Mouse (Mus musculus) liver, embryonic 16.5 days (tissue): Measurements from ENCODE around the gene Gm10638. TPM values are rescaled to one million over a fixed set of nuclear protein-coding genes. Genes with fewer than 3 reads are reported as not detected.

Experiments used
- ATAC-seq: fragments of 200-750 bp; cut with Nextera tagmentation; 2 replicates; pipeline ENCODE4 v1.8.0; 2017; ENCODE audit warnings: low read depth, mild to moderate bottlenecking, moderate number of reproducible peaks, moderate library complexity
- H3K27ac ChIP-seq: fragments of 300-500 bp; sonication (generic); 2 replicates; pipeline ENCODE4 v1.5.1; 2014; ENCODE audit warnings: mild to moderate bottlenecking, low read length
- H3K27me3 ChIP-seq: fragments of 300-500 bp; sonication (generic); 2 replicates; pipeline ENCODE4 v1.6.1; 2014; ENCODE audit warnings: low read depth, low read length, mixed read lengths; ENCODE audit not compliant: control insufficient read depth, insufficient read depth
- H3K36me3 ChIP-seq: fragments of 300-500 bp; sonication (generic); 2 replicates; pipeline ENCODE4 v1.6.1; 2014; ENCODE audit warnings: mild to moderate bottlenecking; ENCODE audit not compliant: control insufficient read depth, insufficient read depth
- H3K4me1 ChIP-seq: fragments of 300-500 bp; sonication (generic); 2 replicates; pipeline ENCODE4 v1.6.1; 2014; ENCODE audit warnings: low read depth, low read length, mixed read lengths; ENCODE audit not compliant: control insufficient read depth
- H3K4me2 ChIP-seq: fragments of 300-500 bp; sonication (generic); 2 replicates; pipeline ENCODE4 v1.6.1; 2014; ENCODE audit warnings: low read depth, low read length, mixed read lengths
- H3K4me3 ChIP-seq: fragments of 300-500 bp; sonication (generic); 2 replicates; pipeline ENCODE4 v1.5.1; 2014; ENCODE audit warnings: low read depth, mild to moderate bottlenecking, low read length
- H3K9ac ChIP-seq: fragments of 300-500 bp; sonication (generic); 2 replicates; pipeline ENCODE4 v1.6.1; 2014; ENCODE audit warnings: low read depth, low read length
- H3K9me3 ChIP-seq: fragments of 300-500 bp; sonication (generic); replicated peaks from 2 replicates; pipeline ENCODE4 v1.6.1; 2016; ENCODE audit warnings: low read length; ENCODE audit not compliant: control insufficient read depth
- WGBS: fragments of 180-500 bp; shearing (Covaris S2); extraction: QIAGEN DNeasy Blood & Tissue Kit; methylation state at CpG from one replicate; pipeline ENCODE4 v1.1.7; 2014; ENCODE audit not compliant: insufficient replicate concordance; 5-methylcytosine and 5-hydroxymethylcytosine counted together
- polyA plus RNA-seq: library from polyadenylated mRNA; unstranded; fragments of >200 nt; fragmentation: Nextera tagmentation; extraction: Ambion mirVana; gene quantifications from 2 replicates; pipeline ENCODE4 v1.2.1, GENCODE M21; 2015

Gene Gm10638
- polyA plus RNA-seq, 1 experiment from 2014 or later: 0.80 TPM

DNA sequence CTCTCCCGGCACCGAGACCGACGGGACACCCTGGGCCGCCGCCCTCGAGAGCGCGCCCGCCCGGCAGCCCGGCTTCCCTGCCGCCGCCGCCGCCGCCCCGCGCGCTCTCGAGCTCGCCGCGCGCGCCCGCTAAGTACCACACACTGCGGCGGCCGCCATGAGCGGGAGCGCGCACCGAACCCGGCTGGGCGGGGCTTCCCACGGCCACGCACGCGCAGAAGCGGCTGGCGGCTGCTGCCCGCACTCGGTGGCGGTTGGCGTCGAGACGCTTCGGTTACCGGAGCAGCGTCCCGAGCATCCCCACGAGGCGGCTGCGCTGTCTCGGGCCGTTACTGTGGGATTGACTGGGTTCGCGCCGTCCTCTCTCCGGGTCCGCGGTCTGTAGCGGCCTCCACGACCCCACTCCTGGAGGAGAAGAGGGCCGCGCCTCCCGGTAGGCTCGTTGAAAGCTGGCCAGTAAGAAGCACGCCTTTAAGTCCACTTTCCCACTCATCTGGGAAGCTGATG, 489 bp downstream of the Gm10638 start:
- H3K9ac ChIP-seq: peak overlapping the region; percentile 98
- H3K4me1 ChIP-seq: peaks cover 25% of the 10 kb centered on the region
- peak overlapping the region; percentile 97 for H3K4me3 ChIP-seq
- peak overlapping the region; percentile 76 for H3K4me2 ChIP-seq
- ATAC-seq: peak; percentile 90
- no peaks in the 10 kb centered on the region for H3K27me3 ChIP-seq
- no peaks in the 10 kb centered on the region for H3K9me3 ChIP-seq
- no peaks in the 10 kb centered on the region for H3K36me3 ChIP-seq
- WGBS: 0% methylated on average over 44 of the region's 70 CpGs
- H3K27ac ChIP-seq: peak overlapping the region; percentile 96

DNA sequence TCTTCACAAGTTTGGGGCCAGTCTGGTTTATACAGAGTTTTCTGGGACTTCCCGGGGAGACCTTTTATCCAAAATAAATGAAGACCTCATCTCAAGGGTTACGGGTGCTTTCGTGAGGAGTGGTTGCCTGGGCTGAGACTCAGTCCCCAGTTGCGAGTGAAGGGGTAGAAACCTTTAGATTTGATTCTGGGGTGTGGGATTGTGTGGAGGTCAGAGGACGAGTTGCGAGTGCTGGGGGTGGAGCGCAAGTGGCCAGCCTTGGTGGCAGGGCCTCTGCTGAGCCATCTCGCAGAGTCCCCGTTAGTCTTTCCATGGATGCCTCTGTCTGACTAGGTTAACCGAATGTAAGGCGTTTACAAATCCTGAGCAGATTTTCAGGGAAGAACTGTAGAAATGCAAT, 1.0 kb downstream of the Gm10638 start:
- no peak for ATAC-seq
- no peaks in the 10 kb centered on the region for H3K36me3 ChIP-seq
- H3K27ac ChIP-seq: peak overlapping the region; percentile 71
- 3% methylated on average over 11 of the region's 11 CpGs for WGBS
- H3K9ac ChIP-seq: peak overlapping the region; percentile 98
- peaks cover 25% of the 10 kb centered on the region for H3K4me1 ChIP-seq
- H3K9me3 ChIP-seq: no peaks in the 10 kb centered on the region
- peak overlapping the region; percentile 76 for H3K4me2 ChIP-seq
- peaks cover 3% of the 10 kb centered on the region; the same call in 1 of the 2 replicates for H3K27me3 ChIP-seq
- H3K4me3 ChIP-seq: peak overlapping the region; percentile 97

DNA sequence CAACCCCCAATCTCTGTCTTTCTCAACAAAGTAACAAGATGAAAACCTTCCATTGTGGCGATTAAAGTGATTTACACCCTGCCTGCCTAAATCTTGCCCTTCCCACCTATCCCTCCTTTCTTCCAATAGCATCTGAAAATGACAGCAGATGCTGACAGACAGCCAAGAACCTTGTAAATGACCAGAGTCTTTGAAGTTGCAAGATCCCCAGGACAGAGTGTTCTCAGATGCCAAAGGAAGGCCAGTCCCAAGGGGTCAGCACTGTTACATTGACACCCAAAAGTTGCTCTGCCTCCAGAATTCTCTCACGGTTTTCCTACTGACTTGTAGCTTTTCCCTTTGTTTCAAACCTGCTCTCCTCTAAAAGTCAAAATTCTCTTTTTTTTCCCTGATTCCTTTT, 4.3 kb downstream of the Gm10638 start:
- Histone ChIP-seq H3K27me3 (peaks cover 3% of the 10 kb centered on the region; the same call in 1 of the 2 replicates), H3K36me3 (no peaks in the 10 kb centered on the region), H3K27ac (no peak overlapping the region), H3K4me3 (no peak overlapping the region), H3K4me1 (peaks cover 7% of the 10 kb centered on the region), H3K9ac (no peak overlapping the region), H3K9me3 (no peaks in the 10 kb centered on the region), H3K4me2 (no peak overlapping the region)
- no peak for ATAC-seq
- 49% methylated on average over 2 of the region's 2 CpGs for WGBS

DNA sequence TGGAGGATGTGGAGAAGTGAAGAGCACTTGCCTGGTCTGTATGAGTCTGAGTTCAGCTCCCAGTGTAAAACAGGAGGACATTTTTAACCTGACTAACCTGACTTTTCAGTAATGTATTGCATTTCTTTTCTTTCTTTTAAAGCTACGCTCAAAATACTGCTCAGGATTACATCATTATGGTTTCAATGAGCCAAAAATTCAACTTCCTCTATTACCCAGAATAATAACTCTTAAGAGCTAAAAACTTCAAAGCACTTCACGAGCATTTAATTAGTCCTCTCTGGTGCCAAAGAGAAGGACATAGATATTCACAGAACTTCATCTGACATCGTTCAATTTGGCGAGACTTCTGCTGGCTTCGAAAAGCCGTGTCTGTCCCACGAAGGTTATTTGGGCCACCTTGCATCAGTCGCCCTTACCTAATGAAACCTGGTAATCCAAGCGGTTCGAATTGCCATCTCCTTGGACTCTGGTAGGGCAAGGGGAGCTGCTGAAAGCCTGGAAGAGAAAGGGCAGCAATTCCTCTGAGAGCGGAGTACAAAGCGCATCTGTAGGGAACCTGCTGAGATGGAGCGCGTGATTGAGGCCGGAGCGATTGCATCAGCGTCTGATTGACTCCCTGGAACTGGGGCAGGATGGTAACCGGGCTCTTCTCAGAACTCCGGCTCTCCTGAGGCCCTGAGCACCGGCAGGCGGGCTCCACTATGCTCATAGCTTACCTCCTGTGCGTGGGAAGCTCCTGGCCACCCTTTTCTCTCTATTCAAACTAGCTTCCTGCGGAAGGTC, 11.6 kb downstream of the Gm10638 start:
- Histone ChIP-seq H3K4me1 (peaks cover 13% of the 10 kb centered on the region), H3K4me3 (no peak overlapping the region), H3K4me2 (no peak overlapping the region), H3K9ac (no peak overlapping the region), H3K27me3 (peaks cover 2% of the 10 kb centered on the region), H3K36me3 (no peaks in the 10 kb centered on the region), H3K9me3 (no peaks in the 10 kb centered on the region), H3K27ac (no peak overlapping the region)
- no peak for ATAC-seq
- 30% methylated on average over 23 of the region's 23 CpGs for WGBS

DNA sequence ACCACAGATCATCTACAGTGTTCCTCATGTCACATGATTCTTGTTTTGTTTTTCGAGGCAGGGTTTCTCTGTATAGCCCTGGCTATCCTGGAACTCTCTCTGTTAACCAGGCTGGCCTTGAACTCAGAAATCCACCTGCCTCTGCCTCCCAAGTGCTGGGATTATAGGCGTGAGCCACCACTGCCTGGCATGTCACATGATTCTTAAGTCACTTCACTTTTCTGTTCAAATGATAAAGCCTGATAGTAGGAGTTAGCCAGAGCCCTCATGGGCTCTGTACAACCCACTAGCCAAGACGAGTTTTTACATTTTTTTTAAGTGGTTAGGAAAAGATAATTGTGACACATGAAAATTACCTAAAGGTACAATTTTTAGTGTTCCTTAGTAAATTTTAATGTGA, 13.2 kb downstream of the Gm10638 start:
- no peak overlapping the region for H3K4me2 ChIP-seq
- WGBS: 30% methylated on average over 3 of the region's 3 CpGs
- H3K4me1 ChIP-seq: peaks cover 13% of the 10 kb centered on the region
- H3K27me3 ChIP-seq: peaks cover 11% of the 10 kb centered on the region
- peak; percentile 40; the same call in 1 of the 2 replicates for ATAC-seq
- no peak overlapping the region for H3K9ac ChIP-seq
- no peaks in the 10 kb centered on the region for H3K9me3 ChIP-seq
- H3K4me3 ChIP-seq: no peak overlapping the region
- no peak overlapping the region; the same call in 1 of the 2 replicates for H3K27ac ChIP-seq
- no peaks in the 10 kb centered on the region for H3K36me3 ChIP-seq

DNA sequence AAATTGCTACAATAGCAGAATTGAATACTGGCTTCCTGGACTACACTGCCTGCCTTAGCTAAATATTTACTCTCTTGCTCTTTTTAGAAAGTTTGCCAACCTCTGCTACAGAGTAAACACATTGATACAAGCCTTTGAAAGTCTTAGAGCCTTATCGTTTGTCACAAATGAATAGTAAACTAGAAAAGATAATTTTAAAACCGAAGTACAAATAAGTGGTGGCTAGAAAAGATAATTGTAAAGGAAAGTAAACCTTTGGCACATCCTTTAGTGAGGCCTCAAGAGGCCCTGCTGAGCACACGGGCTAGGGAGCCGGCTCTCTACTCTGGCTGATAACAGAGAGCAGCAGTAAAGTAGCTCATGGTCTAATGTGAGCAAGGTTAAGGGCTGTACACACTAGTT, 13.6 kb downstream of the Gm10638 start:
- ATAC-seq: peak; percentile 87
- Histone ChIP-seq H3K9me3 (no peaks in the 10 kb centered on the region), H3K36me3 (no peaks in the 10 kb centered on the region), H3K27ac (0 out of 2 replicates have a peak overlapping the region, but pooled peaks have one; percentile 2), H3K4me1 (peaks cover 13% of the 10 kb centered on the region), H3K4me2 (no peak overlapping the region), H3K4me3 (no peak overlapping the region), H3K27me3 (peaks cover 11% of the 10 kb centered on the region), H3K9ac (no peak overlapping the region)
- WGBS: 9% methylated on average over 4 of the region's 4 CpGs

DNA sequence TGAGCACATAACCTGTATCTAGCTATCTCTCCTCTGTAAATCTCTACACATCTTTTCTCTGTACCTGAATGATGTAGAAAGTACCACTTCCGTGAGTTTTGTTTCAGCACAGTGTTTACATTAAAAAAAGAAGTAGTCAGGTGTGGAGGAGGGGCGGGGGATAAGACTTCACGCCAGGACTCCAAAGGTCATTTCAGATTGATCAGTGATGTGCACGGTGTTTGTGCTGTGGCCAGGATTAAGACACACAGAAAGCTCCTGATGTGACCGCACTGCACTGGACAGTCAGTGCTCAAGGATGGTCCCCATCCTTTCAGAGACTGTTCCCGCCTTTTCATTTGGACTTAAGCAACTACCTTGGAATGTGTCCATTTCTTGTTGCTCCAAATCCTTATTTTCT, 15.2 kb downstream of the Gm10638 start:
- Histone ChIP-seq H3K4me3 (no peak overlapping the region), H3K27me3 (peaks cover 9% of the 10 kb centered on the region), H3K4me1 (peaks cover 26% of the 10 kb centered on the region), H3K9ac (no peak overlapping the region), H3K9me3 (no peaks in the 10 kb centered on the region), H3K4me2 (no peak overlapping the region), H3K36me3 (no peaks in the 10 kb centered on the region), H3K27ac (no peak overlapping the region)
- ATAC-seq: no peak
- 59% methylated on average over 6 of the region's 6 CpGs for whole genome bisulfite sequencing

DNA sequence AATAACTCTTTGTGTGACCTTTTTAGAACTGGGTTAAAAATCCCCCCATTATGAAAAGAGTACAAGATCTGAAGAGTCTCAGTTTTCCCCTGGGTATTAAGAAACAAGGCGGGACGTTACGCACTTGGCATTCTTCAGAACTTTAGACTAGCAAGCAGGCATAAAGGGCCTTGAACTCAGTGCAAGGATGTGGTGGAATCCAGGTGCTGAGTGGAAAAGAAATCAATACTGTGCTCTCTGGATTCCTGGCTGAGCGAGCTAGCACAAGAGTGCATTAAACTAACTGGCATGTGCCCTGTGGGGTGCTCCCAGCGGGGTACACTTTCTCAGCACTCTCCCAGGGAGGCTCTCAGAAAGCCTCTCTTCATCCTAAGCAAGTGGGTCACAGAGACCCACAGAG, 17.3 kb downstream of the Gm10638 start:
- H3K36me3 ChIP-seq: no peaks in the 10 kb centered on the region
- ATAC-seq: no peak
- no peak overlapping the region for H3K4me2 ChIP-seq
- no peak overlapping the region for H3K27ac ChIP-seq
- H3K9me3 ChIP-seq: no peaks in the 10 kb centered on the region
- whole genome bisulfite sequencing: 76% methylated on average over 5 of the region's 5 CpGs
- peaks cover 11% of the 10 kb centered on the region for H3K27me3 ChIP-seq
- no peak overlapping the region for H3K4me3 ChIP-seq
- H3K4me1 ChIP-seq: peaks cover 23% of the 10 kb centered on the region
- H3K9ac ChIP-seq: no peak overlapping the region

DNA sequence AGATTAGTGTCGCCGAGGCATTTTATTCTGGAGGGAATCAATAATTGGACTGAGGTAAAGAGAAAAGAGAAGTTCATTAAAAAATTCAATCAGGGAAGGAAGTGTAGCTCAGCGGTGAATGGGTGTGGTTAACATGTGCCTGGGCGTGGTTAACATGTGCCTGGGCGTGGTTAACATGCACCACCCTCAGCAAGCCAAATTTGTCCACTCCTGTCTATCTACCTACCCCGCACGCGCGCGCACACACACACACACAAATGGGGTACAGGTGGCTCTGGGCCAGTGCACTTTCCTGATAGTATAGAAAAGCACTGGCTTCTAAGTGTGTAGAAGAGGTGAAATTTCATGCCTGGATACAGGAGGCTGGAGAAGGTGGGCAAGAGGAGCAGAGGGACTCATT, 19.7 kb downstream of the Gm10638 start:
- peaks cover 11% of the 10 kb centered on the region for H3K27me3 ChIP-seq
- peak; percentile 89 for ATAC-seq
- WGBS: 47% methylated on average over 10 of the region's 10 CpGs
- no peaks in the 10 kb centered on the region for H3K9me3 ChIP-seq
- 0 out of 2 replicates have a peak overlapping the region, but pooled peaks have one; percentile 13 for H3K27ac ChIP-seq
- peaks cover 16% of the 10 kb centered on the region for H3K4me1 ChIP-seq
- H3K4me2 ChIP-seq: peak overlapping the region; percentile 41
- H3K4me3 ChIP-seq: no peak overlapping the region; the same call in 1 of the 2 replicates
- no peaks in the 10 kb centered on the region for H3K36me3 ChIP-seq
- H3K9ac ChIP-seq: no peak overlapping the region
